Mouse (Mus musculus): ENCODE data around the gene Ctsc.

DNA sequence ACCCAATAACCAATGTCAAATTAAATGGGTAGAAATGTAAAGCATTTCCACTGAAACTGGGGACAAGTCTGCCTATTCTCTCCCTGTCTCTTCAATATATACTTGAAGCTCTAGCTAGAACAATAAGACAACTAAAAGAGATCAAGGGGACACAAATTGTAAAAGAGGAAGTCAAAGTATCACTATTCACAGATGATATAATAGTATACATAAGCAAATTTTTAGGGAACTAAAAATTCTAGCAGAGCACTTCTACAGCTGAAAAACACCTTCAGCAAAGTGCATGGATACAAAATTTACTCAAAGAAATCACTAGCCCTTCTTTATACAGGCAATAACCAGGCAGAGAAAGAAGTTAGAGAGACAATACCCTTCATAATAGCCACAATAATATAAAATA is 23.0 kb upstream of the Ctsc start:
- TF ChIP-seq CTCF (IDR thresholded peaks at IDR 0.05; ENCODE audit: low read depth) (no peak), EP300 (IDR thresholded peaks at IDR 0.05; ENCODE audit: low read depth) (no peak)
